Mouse (Mus musculus) heart, postnatal 25 days (tissue): ENCODE measurements around the gene Acer1. TPM values are rescaled to one million over a fixed set of nuclear protein-coding genes. Genes with fewer than 3 reads are reported as not detected.
A peak's percentile ranks its signal among the peaks of the same experiment; 100 is the strongest.
"Not testable (repeated sequence)": the region's sequence is repeated elsewhere in the genome, so short reads cannot be mapped to it uniquely, and the experiment has no call there.

Experiments
- DNase-seq: peaks from one replicate; pipeline ENCODE4 v3.0.0; 2022; ENCODE audit warnings: low spot score
- intact Hi-C: fragments of 180-260 bp; cut with DNase I; formaldehyde crosslinking; loops from one replicate; pipeline ENCODE4 v1.15.1; 2025
- total RNA-seq, 2 experiments: library from RNA; stranded (reverse); gene quantifications; 2 replicates each; pipeline ENCODE4 v1.2.3; 2021

Acer1 gene
- total RNA-seq, 2 experiments from 2014 or later: not detected

- DNase-seq: no peak
- intact Hi-C loops: no loop called here
Measured at GRCm38 (mm10) chr17:56958667-56959066, 23.3 kb downstream of the Acer1 start.

GRCm38 (mm10) chr17:56957763-56958429, 24.0 kb downstream of the Acer1 start:
- intact Hi-C loops: no loop called here
- no peak for DNase-seq

GRCm38 (mm10) chr17:56954871-56955270, 27.1 kb downstream of the Acer1 start:
- intact Hi-C loops: no loop called here

GRCm38 (mm10) chr17:56952639-56953038, 29.3 kb downstream of the Acer1 start:
- intact Hi-C loops: no loop called here
- no peak for DNase-seq

More at GRCm38 (mm10) chr17:56954871-56955270, 27.1 kb downstream of the Acer1 start:
- no peak for DNase-seq

- DNase-seq: no peak
- intact Hi-C loops: loop anchor here (2.0 kb wide), 2 partner anchors 54 to 142 kb away; no protein-coding TSS in a partner anchor
Measured at GRCm38 (mm10) chr17:56950915-56951314, 31.0 kb downstream of the Acer1 start.

GRCm38 (mm10) chr17:56938751-56939150, 43.2 kb downstream of the Acer1 start:
- no peak for DNase-seq
- intact Hi-C loops: loop anchor here (5.0 kb wide), 1 partner anchor 41 kb away; no protein-coding TSS in a partner anchor

- intact Hi-C loops: loop anchor here (5.0 kb wide), 1 partner anchor 39 kb away; no protein-coding TSS in a partner anchor
- DNase-seq: no peak
Measured at GRCm38 (mm10) chr17:56936731-56937130, 45.2 kb downstream of the Acer1 start.

- DNase-seq: peak; percentile 97
- intact Hi-C loops: loop anchor here (5.0 kb wide), 1 partner anchor 38 kb away; no protein-coding TSS in a partner anchor
Measured at GRCm38 (mm10) chr17:56935363-56936131, 46.4 kb downstream of the Acer1 start, which contains the start of gene Mllt1. TSS of gene Mllt1 (minus strand) at chr17:56935415.

- DNase-seq: no peak
Measured at GRCm38 (mm10) chr17:56934545-56935330, 47.2 kb downstream of the Acer1 start.

GRCm38 (mm10) chr17:56933395-56933794, 48.5 kb downstream of the Acer1 start:
- intact Hi-C loops: no loop called here

More at GRCm38 (mm10) chr17:56934545-56935330, 47.2 kb downstream of the Acer1 start:
- intact Hi-C loops: loop anchor here (5.0 kb wide), 1 partner anchor 37 kb away; no protein-coding TSS in a partner anchor

GRCm38 (mm10) chr17:56930026-56930425, 51.9 kb downstream of the Acer1 start:
- intact Hi-C loops: no loop called here
- DNase-seq: no peak

More at GRCm38 (mm10) chr17:56933395-56933794, 48.5 kb downstream of the Acer1 start:
- DNase-seq: no peak

- intact Hi-C loops: no loop called here
- DNase-seq: no peak
Measured at GRCm38 (mm10) chr17:56929530-56929929, 52.4 kb downstream of the Acer1 start.

- intact Hi-C loops: no loop called here
- DNase-seq: no peak
Measured at GRCm38 (mm10) chr17:56929101-56929500, 52.8 kb downstream of the Acer1 start.

- DNase-seq: no peak
- intact Hi-C loops: no loop called here
Measured at GRCm38 (mm10) chr17:56925998-56926397, 55.9 kb downstream of the Acer1 start.

- DNase-seq: no peak
- intact Hi-C loops: no loop called here
Measured at GRCm38 (mm10) chr17:56919725-56920124, 62.2 kb downstream of the Acer1 start.

GRCm38 (mm10) chr17:56917166-56917565, 64.8 kb downstream of the Acer1 start:
- DNase-seq: no peak
- intact Hi-C loops: no loop called here

- DNase-seq: no peak
- intact Hi-C loops: no loop called here
Measured at GRCm38 (mm10) chr17:56913444-56913843, 68.5 kb downstream of the Acer1 start.

GRCm38 (mm10) chr17:56913023-56913422, 68.9 kb downstream of the Acer1 start:
- no peak for DNase-seq
- intact Hi-C loops: no loop called here

GRCm38 (mm10) chr17:56909764-56910163, 72.2 kb downstream of the Acer1 start:
- DNase-seq, intact Hi-C loops: not testable (repeated sequence)

GRCm38 (mm10) chr17:56907887-56908286, 74.0 kb downstream of the Acer1 start:
- DNase-seq: no peak
- intact Hi-C loops: no loop called here
